Mouse (Mus musculus) small intestine, adult 2 months (tissue): ENCODE data around the gene Cdh1.

Experiments used
- CTCF ChIP-seq: fragments of 200-500 bp; IDR thresholded peaks from 2 replicates; pipeline ENCODE4 v1.5.1; 2012; ENCODE audit warnings: low read depth, mild to moderate bottlenecking, control low read depth, inconsistent platforms, low read length, moderate library complexity, mixed read lengths; ENCODE audit not compliant: insufficient replicate concordance, insufficient read length; ENCODE audit errors: extremely low read depth
- POLR2A ChIP-seq: fragments of 200-500 bp; IDR thresholded peaks from 2 replicates; pipeline ENCODE4 v1.6.1; 2012; ENCODE audit warnings: low read depth, mild to moderate bottlenecking, control low read depth, inconsistent platforms, low read length, moderate library complexity

GRCm38 (mm10) chr8:106561097-106561865 lies 41.9 kb upstream of the Cdh1 start:
- peak; percentile 94 for TF ChIP-seq CTCF
- TF ChIP-seq POLR2A = 0 out of 2 replicates have a peak, but pooled peaks have one; percentile 18
